Mouse (Mus musculus) limb, embryonic 10.5 days (tissue): ENCODE results near the gene Ccdc40. TPM values are rescaled to one million over a fixed set of nuclear protein-coding genes. Genes with fewer than 3 reads are reported as not detected.

Experiments used
- DNase-seq: peaks from one replicate; pipeline ENCODE4 v3.0.0-alpha.2; 2017; ENCODE audit warnings: low spot score
- H3K27ac ChIP-seq: fragments of 300-500 bp; sonication (generic); 2 replicates; pipeline ENCODE4 v1.5.1; 2016; ENCODE audit warnings: mild to moderate bottlenecking
- H3K27me3 ChIP-seq: fragments of 300-500 bp; sonication (generic); 2 replicates; pipeline ENCODE4 v1.6.1; 2016; ENCODE audit warnings: low read depth, mild to moderate bottlenecking; ENCODE audit not compliant: poor library complexity, severe bottlenecking
- H3K36me3 ChIP-seq: fragments of 300-500 bp; sonication (generic); 2 replicates; pipeline ENCODE4 v1.6.1; 2016; ENCODE audit warnings: mild to moderate bottlenecking, moderate library complexity
- H3K4me1 ChIP-seq: fragments of 300-500 bp; sonication (generic); 2 replicates; pipeline ENCODE4 v1.6.1; 2016
- H3K4me3 ChIP-seq: fragments of 300-500 bp; sonication (generic); 2 replicates; pipeline ENCODE4 v1.5.1; 2016; ENCODE audit warnings: mild to moderate bottlenecking, moderate library complexity
- H3K9me3 ChIP-seq: fragments of 300-500 bp; sonication (generic); replicated peaks from 2 replicates; pipeline ENCODE4 v1.6.1; 2016; ENCODE audit warnings: mild to moderate bottlenecking
- WGBS: fragments of 180-500 bp; shearing (Covaris S2); methylation state at CpG from one replicate; pipeline ENCODE4 v1.1.7; 2016; 5-methylcytosine and 5-hydroxymethylcytosine counted together
- polyA plus RNA-seq: library from polyadenylated mRNA; unstranded; fragments of >200 nt; fragmentation: Nextera tagmentation; extraction: Ambion mirVana; gene quantifications from 2 replicates; pipeline ENCODE4 v1.2.1, GENCODE M21; 2016

Ccdc40 gene
- polyA plus RNA-seq, 1 experiment from 2014 or later: 12.8 TPM

DNA sequence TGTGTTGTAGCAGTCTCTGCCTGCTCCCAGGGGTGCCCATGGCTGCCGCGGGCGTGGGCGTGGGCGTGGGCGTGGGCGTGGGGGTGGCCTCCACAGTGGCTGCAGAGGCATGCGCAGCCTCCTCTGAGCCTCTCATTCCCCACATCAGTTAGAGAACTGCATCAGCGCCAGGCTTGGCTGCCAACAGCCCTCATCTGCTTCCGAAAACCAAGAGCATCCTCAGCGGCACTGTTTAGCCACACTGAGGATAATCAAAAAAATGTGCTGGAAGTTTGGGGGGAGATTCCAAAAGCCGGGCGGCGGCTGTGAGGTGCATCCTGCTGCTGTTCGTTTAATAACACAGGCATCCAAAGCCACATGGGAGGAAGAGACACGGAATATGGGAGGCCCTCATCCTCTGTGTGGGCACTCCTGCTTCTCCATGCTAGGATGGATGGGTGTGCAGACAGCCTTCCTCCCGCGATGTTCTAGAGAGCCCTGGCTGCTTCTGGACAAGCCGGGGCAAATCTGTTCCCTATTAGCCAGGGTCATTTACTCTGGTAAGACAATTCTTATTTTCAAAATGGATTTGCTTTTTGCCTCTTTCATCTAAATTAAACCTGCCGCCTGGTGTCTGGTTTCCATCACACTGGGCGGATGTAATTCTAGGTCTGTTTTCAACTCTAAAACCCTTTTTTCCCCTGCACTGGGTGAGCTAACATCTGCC lies 16.6 kb upstream of the Ccdc40 start:
- Histone ChIP-seq H3K27me3 (no peaks in the 10 kb centered on the region), H3K4me1 (peaks cover 68% of the 10 kb centered on the region), H3K4me3 (no peak overlapping the region; the same call in 1 of the 2 replicates), H3K36me3 (peaks cover 41% of the 10 kb centered on the region), H3K9me3 (no peaks in the 10 kb centered on the region), H3K27ac (peak overlapping the region; percentile 63)
- peak; percentile 70 for DNase-seq
- 47% methylated on average over 21 of the region's 21 CpGs for WGBS

DNA sequence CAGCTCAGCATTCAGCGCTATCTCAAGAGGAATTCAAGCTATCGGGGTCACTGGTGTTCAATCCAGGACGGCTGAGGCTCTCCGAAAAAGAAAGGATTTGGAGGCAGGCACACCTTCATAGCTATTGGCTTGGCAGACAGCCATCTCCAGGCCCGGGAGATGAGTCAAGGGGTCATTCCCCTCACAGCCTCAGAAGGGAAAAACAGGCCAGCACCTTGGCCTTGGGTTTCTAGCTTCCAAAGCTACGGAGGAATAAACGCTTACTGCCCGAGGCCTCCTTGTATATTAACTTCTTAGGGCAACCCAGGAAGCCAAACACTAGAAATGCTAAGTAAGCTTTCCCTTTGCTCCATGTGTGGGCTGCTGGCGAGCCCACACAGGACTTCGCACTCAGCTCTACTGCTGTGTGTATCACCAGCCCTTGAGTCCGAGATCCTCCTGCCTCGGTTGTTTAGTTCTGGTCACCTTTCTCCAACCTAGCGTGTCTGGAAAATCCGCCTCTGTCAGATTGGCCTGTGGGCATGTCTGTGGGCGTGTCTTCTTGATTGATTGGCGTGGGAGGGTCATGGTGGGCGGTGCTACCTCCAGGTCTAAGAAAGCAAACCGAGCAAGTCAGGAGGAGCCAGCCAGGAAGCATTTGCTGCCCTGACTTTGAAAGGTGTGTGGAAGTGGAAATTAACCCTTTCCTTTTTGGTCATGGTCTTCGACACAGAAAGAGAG lies 15.0 kb upstream of the Ccdc40 start:
- Histone ChIP-seq H3K36me3 (peaks cover 33% of the 10 kb centered on the region), H3K4me1 (peaks cover 77% of the 10 kb centered on the region), H3K27me3 (peaks cover 5% of the 10 kb centered on the region; the same call in 1 of the 2 replicates), H3K27ac (no peak overlapping the region), H3K4me3 (no peak overlapping the region), H3K9me3 (no peaks in the 10 kb centered on the region)
- WGBS: 63% methylated on average over 19 of the region's 19 CpGs
- no peak for DNase-seq

DNA sequence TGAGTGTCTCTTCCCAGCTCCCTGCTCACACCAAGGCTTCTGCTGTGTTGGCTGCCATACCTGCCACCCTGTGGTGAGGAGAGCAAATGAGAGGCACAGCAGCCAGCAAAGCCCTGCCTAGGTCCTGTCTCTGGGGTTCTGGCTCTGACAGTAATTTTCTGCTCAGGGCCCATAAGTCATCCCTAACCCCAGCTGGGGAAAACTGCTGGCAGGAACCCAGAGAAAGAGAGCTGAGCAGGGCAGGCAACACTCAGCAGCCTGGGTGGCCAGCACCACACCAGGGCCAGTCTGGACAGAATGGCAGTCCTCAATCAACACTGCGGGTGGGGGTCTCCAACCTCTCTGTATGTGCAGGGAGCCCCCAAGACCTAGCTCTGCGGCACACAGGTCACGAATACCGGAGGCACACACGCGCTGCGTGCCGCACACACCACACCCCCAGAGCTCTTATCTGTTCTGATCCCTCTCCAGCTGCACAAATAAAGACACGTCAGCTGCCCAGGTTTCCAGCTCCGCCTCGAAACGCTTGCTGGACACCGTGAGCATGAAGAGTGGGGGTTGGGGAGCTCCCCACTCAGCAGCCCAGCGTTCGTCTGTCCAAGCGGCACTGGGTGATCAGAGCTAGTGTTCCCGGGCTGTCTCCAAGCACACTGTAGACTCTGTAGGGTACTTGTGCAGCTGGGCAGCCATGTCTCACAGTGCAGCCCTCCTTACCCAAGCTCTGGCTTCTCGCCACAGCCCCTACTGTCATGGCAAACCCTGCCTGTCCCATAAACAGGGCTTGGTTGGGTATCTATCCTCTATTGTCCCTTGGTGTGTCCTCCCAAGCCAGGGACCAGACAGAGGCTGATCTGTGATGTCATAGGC lies 13.1 kb upstream of the Ccdc40 start:
- 25% methylated on average over 18 of the region's 18 CpGs for WGBS
- Histone ChIP-seq H3K9me3 (no peaks in the 10 kb centered on the region), H3K36me3 (peaks cover 21% of the 10 kb centered on the region), H3K27me3 (peaks cover 5% of the 10 kb centered on the region; the same call in 1 of the 2 replicates), H3K4me1 (peaks cover 87% of the 10 kb centered on the region), H3K27ac (peak overlapping the region; percentile 67), H3K4me3 (peak overlapping the region; percentile 25)
- no peak for DNase-seq

DNA sequence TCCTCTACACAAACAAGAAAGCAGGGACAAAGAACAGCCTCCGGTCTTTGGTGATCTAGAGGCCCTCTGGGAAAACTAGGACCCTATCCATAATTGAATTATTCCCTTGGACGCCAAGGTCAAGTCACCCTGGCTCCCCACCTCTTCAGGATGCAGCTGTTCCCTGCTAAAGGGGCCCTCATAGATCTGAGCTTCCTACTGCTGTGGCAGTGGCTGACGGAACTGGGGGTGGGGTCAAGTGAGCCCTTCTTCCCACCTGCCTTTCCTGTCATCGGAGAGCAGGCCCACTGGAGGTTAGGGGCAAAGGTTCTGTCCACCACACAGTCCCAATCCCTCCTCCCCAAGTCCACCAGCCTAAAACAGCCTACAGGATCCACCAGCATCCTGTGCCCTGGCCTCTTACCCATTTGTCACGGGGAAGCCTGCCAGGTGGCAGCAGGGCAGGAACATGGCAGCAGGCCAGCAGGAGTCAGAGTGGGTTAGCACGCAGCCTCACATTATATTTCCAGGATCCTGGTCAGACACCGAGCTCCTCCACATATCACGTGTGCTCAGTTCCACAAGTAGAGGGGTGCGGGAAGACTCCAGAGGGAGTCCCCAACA lies 12.4 kb upstream of the Ccdc40 start:
- peaks cover 5% of the 10 kb centered on the region; the same call in 1 of the 2 replicates for H3K27me3 ChIP-seq
- peak overlapping the region; percentile 25; the same call in 1 of the 2 replicates for H3K4me3 ChIP-seq
- no peak for DNase-seq
- WGBS: 52% methylated on average over 9 of the region's 9 CpGs
- peak overlapping the region; percentile 67 for H3K27ac ChIP-seq
- H3K4me1 ChIP-seq: peaks cover 87% of the 10 kb centered on the region
- no peaks in the 10 kb centered on the region for H3K9me3 ChIP-seq
- H3K36me3 ChIP-seq: peaks cover 15% of the 10 kb centered on the region

DNA sequence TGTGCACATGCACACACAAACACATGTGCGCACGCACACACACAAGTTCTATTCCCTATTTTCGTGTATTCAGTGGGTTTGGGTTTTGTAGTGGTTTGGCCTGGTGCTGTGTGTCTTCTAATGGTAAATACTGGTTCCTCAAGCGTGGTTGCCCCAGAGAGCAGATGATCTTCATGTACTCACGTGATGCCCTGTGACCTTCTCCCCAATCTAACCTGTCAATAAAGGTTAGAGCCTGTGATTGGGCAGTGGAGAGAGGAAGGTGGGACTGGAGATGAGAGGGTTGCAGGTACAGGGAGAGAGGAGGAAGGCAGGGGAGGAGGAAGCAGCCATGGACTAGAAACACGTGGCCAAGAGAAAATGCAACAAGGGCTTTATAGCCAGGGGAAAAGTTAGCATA lies 10.5 kb upstream of the Ccdc40 start:
- 93% methylated on average over 6 of the region's 6 CpGs for WGBS
- Histone ChIP-seq H3K4me3 (no peak overlapping the region), H3K4me1 (peaks cover 85% of the 10 kb centered on the region), H3K36me3 (peaks cover 15% of the 10 kb centered on the region), H3K27ac (no peak overlapping the region), H3K9me3 (no peaks in the 10 kb centered on the region), H3K27me3 (peaks cover 5% of the 10 kb centered on the region; the same call in 1 of the 2 replicates)
- DNase-seq: no peak

DNA sequence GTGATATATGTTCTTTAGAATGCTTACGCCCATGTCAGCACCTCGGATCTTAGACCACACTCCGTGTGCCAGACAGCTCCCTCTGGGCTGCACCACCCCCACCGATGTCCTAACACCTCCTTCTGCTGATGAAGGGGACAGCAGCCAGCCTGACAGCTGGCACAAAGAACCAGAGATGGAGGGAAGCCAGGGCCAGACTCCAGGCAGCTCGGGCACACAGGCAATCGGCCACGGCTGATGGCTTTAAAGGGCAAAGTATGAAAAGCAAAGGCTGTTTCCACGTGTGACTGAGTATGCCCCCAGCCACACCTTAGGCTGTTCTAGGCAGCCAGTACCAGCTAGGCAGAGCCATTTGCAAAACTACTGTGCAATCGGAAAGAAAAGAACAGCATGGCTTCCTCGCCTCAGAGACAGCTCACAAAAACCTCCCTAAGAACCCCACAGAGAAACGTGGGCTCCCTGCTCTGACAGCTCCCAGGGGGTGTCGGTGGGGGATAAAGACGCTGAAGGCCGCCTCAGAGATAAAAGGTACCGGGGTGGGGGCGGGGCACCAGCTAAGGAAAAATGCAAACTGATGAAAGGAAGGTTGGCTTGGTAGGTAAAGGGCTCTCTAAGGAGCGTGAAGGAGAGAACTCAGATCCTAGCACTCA lies 8.4 kb upstream of the Ccdc40 start:
- DNase-seq: no peak
- no peak overlapping the region for H3K4me3 ChIP-seq
- H3K9me3 ChIP-seq: no peaks in the 10 kb centered on the region
- 16% methylated on average over 17 of the region's 17 CpGs for WGBS
- peaks cover 69% of the 10 kb centered on the region for H3K4me1 ChIP-seq
- peaks cover 15% of the 10 kb centered on the region for H3K36me3 ChIP-seq
- H3K27me3 ChIP-seq: peaks cover 5% of the 10 kb centered on the region; the same call in 1 of the 2 replicates
- H3K27ac ChIP-seq: 0 out of 2 replicates have a peak overlapping the region, but pooled peaks have one; percentile 31

DNA sequence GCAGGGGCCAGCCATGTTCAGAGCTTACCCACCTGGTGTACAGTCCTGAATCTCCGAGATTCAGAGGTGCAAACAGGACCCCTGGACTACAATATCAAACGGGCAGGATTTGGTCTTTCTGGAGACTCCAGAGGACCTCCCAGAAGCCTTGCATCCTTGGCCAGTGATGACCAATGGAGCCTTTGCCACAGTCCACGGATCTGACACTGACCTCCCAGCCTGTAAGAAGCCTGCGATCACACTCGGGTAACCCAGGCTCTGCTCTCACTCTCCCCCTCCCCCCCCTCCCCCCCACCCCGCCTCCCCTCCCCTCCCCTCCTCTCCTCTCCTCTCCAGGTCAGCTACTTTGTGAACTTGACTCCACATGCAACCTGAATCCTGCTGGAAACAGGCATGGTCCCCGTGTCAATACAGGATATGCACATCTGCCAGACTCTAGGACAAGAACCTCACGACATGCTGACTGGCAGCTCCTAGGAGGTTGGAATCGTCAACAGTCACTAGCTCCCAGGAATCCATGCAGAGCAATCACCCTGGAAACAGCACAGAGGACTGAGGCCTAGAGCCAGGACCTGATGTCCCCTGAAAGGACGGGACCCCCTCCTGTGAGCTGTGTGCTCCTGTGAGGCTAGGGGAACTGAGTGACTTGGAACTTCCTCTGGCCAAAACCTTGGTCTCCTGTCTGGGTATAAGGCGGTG lies 6.4 kb upstream of the Ccdc40 start:
- H3K4me1 ChIP-seq: peaks cover 66% of the 10 kb centered on the region
- no peak for DNase-seq
- 49% methylated on average over 10 of the region's 11 CpGs for WGBS
- no peak overlapping the region for H3K4me3 ChIP-seq
- peaks cover 5% of the 10 kb centered on the region; the same call in 1 of the 2 replicates for H3K27me3 ChIP-seq
- H3K36me3 ChIP-seq: peaks cover 15% of the 10 kb centered on the region
- peak overlapping the region; percentile 4; the same call in 1 of the 2 replicates for H3K27ac ChIP-seq
- H3K9me3 ChIP-seq: no peaks in the 10 kb centered on the region

DNA sequence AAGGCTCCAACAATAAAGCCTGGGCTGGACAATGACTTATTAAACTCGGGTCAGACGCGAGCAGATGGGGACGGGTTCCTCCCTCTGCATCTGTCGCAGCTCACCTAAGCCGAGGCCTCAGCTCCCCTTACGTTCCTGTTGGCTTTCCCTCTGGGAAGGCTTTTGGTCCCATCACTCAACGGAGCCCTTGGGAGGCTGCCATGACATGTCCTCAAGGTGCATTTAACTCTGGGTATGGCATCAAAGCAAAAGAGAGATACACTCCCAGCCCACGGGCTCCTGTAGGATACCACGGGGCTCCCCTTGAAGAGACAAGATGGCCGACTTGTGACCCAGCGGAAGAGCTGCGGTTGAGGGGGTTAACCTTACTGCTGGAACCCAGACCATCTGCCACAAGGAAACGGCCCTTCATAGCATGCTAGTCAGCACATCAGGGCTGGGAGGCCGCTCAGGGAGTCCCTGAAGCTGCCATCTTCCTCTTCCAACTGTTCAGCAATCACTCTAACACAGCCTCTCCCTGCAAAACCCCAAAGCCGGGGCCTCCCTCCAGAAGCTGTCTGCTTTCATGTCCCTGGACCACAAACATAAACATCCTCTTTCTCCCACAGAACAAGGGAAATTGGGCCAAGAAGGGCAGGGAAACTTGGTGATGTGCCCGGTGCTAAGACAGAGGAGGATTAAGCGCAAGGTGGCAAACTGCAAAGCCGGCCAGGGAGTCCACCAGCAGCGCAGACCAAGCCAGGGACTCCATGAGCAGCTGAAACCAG lies 5.1 kb upstream of the Ccdc40 start:
- Histone ChIP-seq H3K9me3 (no peaks in the 10 kb centered on the region), H3K4me1 (peaks cover 69% of the 10 kb centered on the region), H3K27me3 (no peaks in the 10 kb centered on the region; the same call in 1 of the 2 replicates), H3K4me3 (no peak overlapping the region), H3K27ac (no peak overlapping the region), H3K36me3 (0 out of 2 replicates have a peak, but pooled peaks cover 7% of the 10 kb centered on the region)
- 88% methylated on average over 20 of the region's 20 CpGs for WGBS
- no peak for DNase-seq

DNA sequence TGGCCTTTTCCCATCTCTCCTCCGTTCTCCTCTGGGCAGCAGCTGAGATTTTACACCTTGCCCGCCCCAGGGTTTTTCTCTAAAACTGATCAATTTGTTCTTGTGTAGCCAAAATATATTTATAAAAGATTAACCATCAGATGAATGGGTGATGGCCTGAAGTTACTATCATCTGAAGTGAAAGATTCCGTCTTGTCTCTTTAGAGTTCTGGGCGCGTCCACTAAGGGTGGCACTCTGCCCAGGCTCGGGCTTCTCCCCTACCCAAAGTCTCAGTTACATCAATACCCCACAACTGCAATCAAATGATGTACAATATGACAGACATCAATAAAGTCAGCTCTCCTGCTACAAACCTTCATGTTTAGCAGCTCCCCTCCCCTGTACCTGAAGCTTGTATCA lies 3.4 kb upstream of the Ccdc40 start:
- Histone ChIP-seq H3K9me3 (no peaks in the 10 kb centered on the region), H3K36me3 (no peaks in the 10 kb centered on the region), H3K4me3 (no peak overlapping the region), H3K27me3 (no peaks in the 10 kb centered on the region; the same call in 1 of the 2 replicates), H3K4me1 (peaks cover 72% of the 10 kb centered on the region), H3K27ac (no peak overlapping the region)
- DNase-seq: no peak
- WGBS: 94% methylated on average over 6 of the region's 6 CpGs

DNA sequence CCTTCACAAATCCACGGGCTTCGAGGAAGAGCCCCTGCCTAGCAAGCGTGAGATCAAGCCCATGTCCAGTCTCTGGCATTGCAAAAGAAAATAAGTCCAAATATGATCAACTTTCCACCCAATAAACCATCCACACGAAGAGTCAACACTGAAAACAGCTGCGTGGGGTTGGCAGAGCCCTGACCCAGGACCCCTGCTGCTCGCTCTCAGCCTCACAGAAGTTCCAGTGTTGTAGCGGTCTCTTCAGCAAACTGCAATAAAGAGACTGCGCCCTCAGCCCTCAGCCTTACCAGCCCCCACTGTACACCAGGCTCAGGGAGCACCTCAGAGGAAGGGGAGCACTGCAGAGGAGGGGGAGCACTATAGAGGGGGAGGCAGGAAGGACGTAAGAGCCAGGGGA lies 2.7 kb upstream of the Ccdc40 start:
- Histone ChIP-seq H3K27me3 (no peaks in the 10 kb centered on the region; the same call in 1 of the 2 replicates), H3K36me3 (no peaks in the 10 kb centered on the region), H3K4me3 (peak overlapping the region; percentile 1; the same call in 1 of the 2 replicates), H3K9me3 (no peaks in the 10 kb centered on the region), H3K4me1 (peaks cover 70% of the 10 kb centered on the region), H3K27ac (no peak overlapping the region)
- DNase-seq: no peak
- 80% methylated on average over 9 of the region's 9 CpGs for WGBS

DNA sequence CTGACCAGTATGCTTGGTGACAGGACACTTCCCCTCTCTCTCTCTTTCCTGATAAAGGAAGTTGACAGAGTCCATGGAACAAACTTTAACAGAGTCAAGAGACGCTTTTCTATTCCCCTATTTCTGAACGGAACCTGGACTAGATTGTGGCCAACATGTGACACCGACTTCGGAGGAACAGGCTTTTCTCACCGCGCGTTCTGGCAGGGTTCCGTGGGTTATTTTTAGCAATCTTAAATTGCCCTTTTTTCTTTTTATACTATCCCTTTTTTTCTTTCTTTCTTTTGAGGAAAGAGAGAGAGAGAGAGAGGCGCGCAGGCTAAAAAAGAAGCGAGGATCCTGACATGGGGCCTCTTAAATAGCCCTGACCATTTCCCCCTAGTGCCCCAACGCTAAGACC lies 781 bp upstream of the Ccdc40 start:
- 9% methylated on average over 12 of the region's 12 CpGs for WGBS
- no peaks in the 10 kb centered on the region for H3K9me3 ChIP-seq
- peak overlapping the region; percentile 94 for H3K27ac ChIP-seq
- H3K36me3 ChIP-seq: no peaks in the 10 kb centered on the region
- H3K4me1 ChIP-seq: peaks cover 53% of the 10 kb centered on the region
- peak overlapping the region; percentile 90 for H3K4me3 ChIP-seq
- DNase-seq: no peak
- H3K27me3 ChIP-seq: no peaks in the 10 kb centered on the region
